20 mouse cellular contexts compared by ENCODE assay signal in genomic region chr13:37959936-37960335, GRCm38 (mm10). TPM values are rescaled to one million over a fixed set of nuclear protein-coding genes. Genes with fewer than 3 reads are reported as not detected.
DNase-seq lines count a peak whose midpoint lies in the region; ATAC-seq and TF ChIP-seq lines count a peak whose summit lies in the region.
"Had no signal": no experiment of that assay in that cellular context is flagged by ENCODE, and none has a peak within 500 bp of the region (broad histone marks: within the 10 kb centered on the region; RNA-seq: fewer than 3 reads in every experiment).

No protein-coding gene starts in this region.

- no peaks in the 10 kb centered on the region for H3K79me2 ChIP-seq in CH12.LX (replicated peaks; ENCODE audit: control insufficient read depth, extremely low read depth, insufficient read depth, poor library complexity, severe bottlenecking)

- no peak overlapping the region for H3K4me3 ChIP-seq in liver, embryonic 13.5 days (replicated peaks)
- H3K4me3 ChIP-seq in liver, embryonic 12.5 days = no peak overlapping the region
- no peak overlapping the region for H3K4me3 ChIP-seq in CH12.LX (replicated peaks in 1 of 3; ENCODE audit: low read depth in 2 of 3, low read length in 2 of 3, poor library complexity in 1 of 3)
- H3K4me3 ChIP-seq: embryonic facial prominence, embryonic 10.5 days; forebrain, embryonic 13.5 days; gastrocnemius, adult 2 months; heart, embryonic 13.5 days; hindbrain, embryonic 12.5 days had no signal

- H3K36me3 ChIP-seq in liver, embryonic 13.5 days = no peaks in the 10 kb centered on the region
- no peaks in the 10 kb centered on the region for H3K36me3 ChIP-seq in liver, embryonic 12.5 days
- H3K36me3 ChIP-seq in CH12.LX (replicated peaks in 1 of 2; ENCODE audit: control insufficient read depth in 1 of 2, insufficient read depth in 1 of 2, low read length in 1 of 2) = no peaks in the 10 kb centered on the region
- H3K36me3 ChIP-seq in splenic B cell, adult 2 months (ENCODE audit: control insufficient read depth, insufficient read depth, low read length, poor library complexity, severe bottlenecking) = no peaks in the 10 kb centered on the region
- H3K36me3 ChIP-seq: embryonic facial prominence, embryonic 10.5 days; heart, embryonic 13.5 days; hindbrain, embryonic 12.5 days had no signal

- no peak for TF ChIP-seq RAD21 in CH12.LX (IDR thresholded peaks at IDR 0.05; ENCODE audit: low read depth, low read length)

- DNase-seq in liver, embryonic 13.5 days = no peak
- DNase-seq in A20 (ENCODE audit: low read depth, low spot score) (peak; percentile 64), CH12.LX (ENCODE audit: extremely low read depth) (no peak)
- DNase-seq in splenic B cell, adult 2 months (ENCODE audit: low read depth, low spot score) = peak; percentile 54
- DNase-seq in left cerebral cortex, adult 8-10 months (ENCODE audit: low spot score in 2 of 2) = no peak
- DNase-seq: adrenal gland, postnatal 14 days; cerebellum, adult 2 months; cerebellum, postnatal 10 days; forebrain, postnatal 0 days; heart, postnatal 36 days had no signal

- H3K27me3 ChIP-seq in liver, embryonic 13.5 days = no peaks in the 10 kb centered on the region
- no peaks in the 10 kb centered on the region for H3K27me3 ChIP-seq in liver, embryonic 12.5 days (replicated peaks)
- H3K27me3 ChIP-seq in CH12.LX (replicated peaks) = no peaks in the 10 kb centered on the region
- no peaks in the 10 kb centered on the region for H3K27me3 ChIP-seq in splenic B cell, adult 2 months (ENCODE audit: control insufficient read depth, insufficient read depth, low read length, poor library complexity, severe bottlenecking)
- H3K27me3 ChIP-seq: heart, embryonic 13.5 days; Patski had no signal

- H3K9ac ChIP-seq in liver, embryonic 13.5 days = no peak overlapping the region
- H3K9ac ChIP-seq in liver, embryonic 12.5 days = no peak overlapping the region
- H3K9ac ChIP-seq in CH12.LX (ENCODE audit: insufficient read depth, low read depth) = no peak overlapping the region
- H3K9ac ChIP-seq: forebrain, embryonic 13.5 days; forebrain, postnatal 0 days; heart, embryonic 13.5 days; hindbrain, embryonic 12.5 days had no signal

- no peak for TF ChIP-seq EP300 in CH12.LX (IDR thresholded peaks at IDR 0.05; ENCODE audit: low read length)

- dilution Hi-C loops in CH12.LX (cut with MboI; ENCODE audit: extremely low pct_ligation_motif_present, extremely low pct_unique_long_range_greater_than_20kb, low sequenced_read_pairs) = no loop called here

- peak overlapping the region; percentile 21; the same call in 1 of the 2 replicates for H3K27ac ChIP-seq in liver, embryonic 13.5 days
- H3K27ac ChIP-seq in liver, embryonic 12.5 days = no peak overlapping the region
- no peak overlapping the region for H3K27ac ChIP-seq in CH12.LX (ENCODE audit: insufficient read depth, low read depth)
- H3K27ac ChIP-seq: embryonic facial prominence, embryonic 10.5 days; forebrain, embryonic 13.5 days; heart, embryonic 13.5 days; hindbrain, embryonic 12.5 days; hindbrain, postnatal 0 days had no signal

- no peak for TF ChIP-seq POLR2A in CH12.LX (IDR thresholded peaks at IDR 0.05; ENCODE audit: low read depth, low read length)

- no peak for TF ChIP-seq CTCF in CH12.LX (conservative IDR thresholded peaks at IDR 0.05 in 1 of 2, IDR thresholded peaks at IDR 0.05 in 1 of 2; ENCODE audit: low read depth in 2 of 2, low read length in 2 of 2)

- in situ Hi-C loops in CH12.LX (cut with MboI; ENCODE audit: low pct_ligation_motif_present, low pct_unique_long_range_greater_than_20kb, low sequenced_read_pairs) = loop anchor here (5.0 to 25.0 kb wide), 2 partner anchors 423 to 508 kb away; no protein-coding TSS in a partner anchor

- no peak for ATAC-seq in liver, embryonic 13.5 days (ENCODE audit: low read depth)
- no peak for ATAC-seq in liver, embryonic 12.5 days
- ATAC-seq: activated CD4-positive, CD25-positive, alpha-beta regulatory T cell, adult 4 months; CD4-positive, CD25-positive, alpha-beta regulatory T cell, adult 4 months; forebrain, embryonic 13.5 days; forebrain, postnatal 0 days; hindbrain, postnatal 0 days; Patski had no signal

- H3K9me3 ChIP-seq in liver, embryonic 13.5 days (replicated peaks) = peaks cover 6% of the 10 kb centered on the region; the same call in 1 of the 2 replicates
- no peaks in the 10 kb centered on the region for H3K9me3 ChIP-seq in liver, embryonic 12.5 days (replicated peaks)
- H3K9me3 ChIP-seq in CH12.LX (replicated peaks; ENCODE audit: low read length) = peaks cover 6% of the 10 kb centered on the region
- H3K9me3 ChIP-seq: embryonic facial prominence, embryonic 10.5 days; forebrain, embryonic 13.5 days; hindbrain, embryonic 12.5 days had no signal

- H3K4me2 ChIP-seq in liver, embryonic 13.5 days = no peak overlapping the region
- H3K4me2 ChIP-seq in liver, embryonic 12.5 days = no peak overlapping the region
- no peak overlapping the region for H3K4me2 ChIP-seq in CH12.LX (ENCODE audit: insufficient read depth, low read depth, poor library complexity, severe bottlenecking)
- H3K4me2 ChIP-seq: forebrain, embryonic 13.5 days; heart, embryonic 13.5 days; hindbrain, embryonic 12.5 days had no signal

- WGBS in liver, embryonic 13.5 days (ENCODE audit: insufficient replicate concordance) = 69% methylated on average over 7 of the region's 7 CpGs
- WGBS in liver, embryonic 12.5 days (ENCODE audit: insufficient replicate concordance) = 75% methylated on average over 7 of the region's 7 CpGs

- peaks cover 70% of the 10 kb centered on the region for H3K4me1 ChIP-seq in liver, embryonic 13.5 days (replicated peaks)
- H3K4me1 ChIP-seq in liver, embryonic 12.5 days = peaks cover 64% of the 10 kb centered on the region
- peaks cover 9 to 40% of the 10 kb centered on the region in 2 experiments for H3K4me1 ChIP-seq in CH12.LX (ENCODE audit: control insufficient read depth in 1 of 2, insufficient read depth in 2 of 2)

TF ChIP-seq in CH12.LX, 34 proteins besides CTCF, POLR2A, EP300 and RAD21:
- TF ChIP-seq USF2 (conservative IDR thresholded peaks at IDR 0.05; ENCODE audit: low read depth, low read length) (no peak), SMC3 (IDR thresholded peaks at IDR 0.05; ENCODE audit: low read depth, low read length) (no peak), USF1 (IDR thresholded peaks at IDR 0.05; ENCODE audit: low read depth, low read length) (no peak), TBP (conservative IDR thresholded peaks at IDR 0.05; ENCODE audit: low read depth, low read length) (no peak), MAX (IDR thresholded peaks at IDR 0.05; ENCODE audit: low read length) (no peak), TCF12 (IDR thresholded peaks at IDR 0.05; ENCODE audit: low read depth, low read length) (peak; percentile 39; the same call in 1 of the 2 replicates), JUND (conservative IDR thresholded peaks at IDR 0.05; ENCODE audit: low read depth, low read length) (no peak), CHD1 (IDR thresholded peaks at IDR 0.05; ENCODE audit: low read depth, low read length) (no peak), ETS1 (conservative IDR thresholded peaks at IDR 0.05; ENCODE audit: low read depth, low read length) (no peak), KAT2A (IDR thresholded peaks at IDR 0.05; ENCODE audit: insufficient replicate concordance, low read length) (no peak), BHLHE40 (IDR thresholded peaks at IDR 0.05; ENCODE audit: low read depth, low read length) (0 out of 2 replicates have a peak, but pooled peaks have one; percentile 33), MAZ (IDR thresholded peaks at IDR 0.05; ENCODE audit: low read depth, low read length) (no peak)

RNA-seq across cellular contexts. Expression of gene Ssr1, which starts 34.1 kb away (rescaled TPM):
- 93.6 and 119 TPM in 2 replicates for polyA plus RNA-seq in liver, embryonic 13.5 days (2015; fragmentation: Nextera tagmentation; extraction: Ambion mirVana)
- polyA plus RNA-seq in liver, embryonic 12.5 days (2016; fragmentation: Nextera tagmentation; extraction: Ambion mirVana) = 103 and 107 TPM in 2 replicates
- total RNA-seq in CH12.LX (2012; rRNA removed) (67.1 and 85.9 TPM in 2 replicates), CH12.LX (2014; rRNA removed) (145 and 150 TPM in 2 replicates)
- polyA plus RNA-seq in CH12.LX (2012; ENCODE audit: insufficient read length, low read depth) = 163 and 167 TPM in 2 replicates
- 100 to 1,000 TPM in 2 of 4 experiments, 10 to 100 TPM in 2; 96.9 to 110 (median 100) TPM for total RNA-seq in left cerebral cortex, adult 8-10 months (2022)

Comparison
In these comparisons a context has a peak if more than half of its experiments do, and no peak if none do; other contexts are left out.
1. DNase-seq: peak in A20 (single experiment) and splenic B cell, adult 2 months (single experiment); none in liver, embryonic 13.5 days (single experiment), CH12.LX (single experiment) and left cerebral cortex, adult 8-10 months (0 of 2).